Mouse (Mus musculus): ENCODE data around the gene Tecpr2. TPM values are rescaled to one million over a fixed set of nuclear protein-coding genes. Genes with fewer than 3 reads are reported as not detected.
A peak's percentile ranks its signal among the peaks of the same experiment; 100 is the strongest.

The Tecpr2 gene
- polyA plus RNA-seq, 2 experiments: 1.1 to 2.3 TPM

GRCm38 (mm10) chr12:110891887-110892286 is 2.8 kb downstream of the Tecpr2 start:
- no peaks in the 10 kb centered on the region for H3K9me3 ChIP-seq (ENCODE audit: control insufficient read depth, low read length)
- DNase-seq (ENCODE audit: low read depth in 3 of 3, low spot score in 3 of 3) (no peak), ATAC-seq (ENCODE audit: insufficient read depth) (no peak)
- H3K27ac ChIP-seq: no peak overlapping the region
- no peak for TF ChIP-seq CTCF (IDR thresholded peaks at IDR 0.05; ENCODE audit: low read depth)
- H3K4me2 ChIP-seq (ENCODE audit: low read depth): no peak overlapping the region
- no peak overlapping the region for H3K9ac ChIP-seq (replicated peaks)
- no peaks in the 10 kb centered on the region for H3K27me3 ChIP-seq (ENCODE audit: control insufficient read depth, insufficient read depth, low read length)
- WGBS (ENCODE audit: insufficient replicate concordance): 53% methylated on average over 1 of the region's 1 CpGs
- H3K36me3 ChIP-seq (replicated peaks; ENCODE audit: control insufficient read depth, insufficient read depth, low read depth): peaks cover 2% of the 10 kb centered on the region; the same call in 1 of the 2 replicates
- peaks cover 10 to 24% of the 10 kb centered on the region in 2 experiments for H3K4me1 ChIP-seq (replicated peaks; ENCODE audit: control insufficient read depth in 2 of 2, insufficient read depth in 2 of 2, low read length in 1 of 2)
- H3K4me3 ChIP-seq (ENCODE audit: insufficient read depth in 1 of 2, low read depth in 2 of 2, low read length in 2 of 2): no peak overlapping the region

- no peak for DNase-seq (ENCODE audit: low read depth in 3 of 3, low spot score in 3 of 3)
- Histone ChIP-seq H3K4me2 (ENCODE audit: low read depth) (no peak overlapping the region), H3K4me1 (replicated peaks; ENCODE audit: control insufficient read depth in 2 of 2, insufficient read depth in 2 of 2, low read length in 1 of 2) (no peaks in the 10 kb centered on the region), H3K36me3 (replicated peaks; ENCODE audit: control insufficient read depth, insufficient read depth, low read depth) (no peaks in the 10 kb centered on the region), H3K9ac (replicated peaks) (no peak overlapping the region), H3K4me3 (ENCODE audit: insufficient read depth in 1 of 2, low read depth in 2 of 2, low read length in 2 of 2) (no peak overlapping the region), H3K9me3 (ENCODE audit: control insufficient read depth, low read length) (no peaks in the 10 kb centered on the region), H3K27me3 (ENCODE audit: control insufficient read depth, insufficient read depth, low read length) (no peaks in the 10 kb centered on the region), H3K27ac (no peak overlapping the region)
- WGBS (ENCODE audit: insufficient replicate concordance): 72% methylated on average over 4 of the region's 4 CpGs
- no peak for ATAC-seq (ENCODE audit: insufficient read depth)
- TF ChIP-seq EP300 (IDR thresholded peaks at IDR 0.05; ENCODE audit: low read depth) (no peak), CTCF (IDR thresholded peaks at IDR 0.05; ENCODE audit: low read depth) (no peak)
These were observed 13.0 kb downstream of the Tecpr2 start for GRCm38 (mm10) chr12:110902106-110902505.

GRCm38 (mm10) chr12:110903536-110903935 is 14.5 kb downstream of the Tecpr2 start:
- H3K36me3 ChIP-seq (replicated peaks; ENCODE audit: control insufficient read depth, insufficient read depth, low read depth): no peaks in the 10 kb centered on the region
- no peak overlapping the region for H3K9ac ChIP-seq (replicated peaks)
- DNase-seq (ENCODE audit: low read depth in 3 of 3, low spot score in 3 of 3) (no peak), ATAC-seq (ENCODE audit: insufficient read depth) (no peak)
- no peaks in the 10 kb centered on the region for H3K27me3 ChIP-seq (ENCODE audit: control insufficient read depth, insufficient read depth, low read length)
- TF ChIP-seq EP300 (IDR thresholded peaks at IDR 0.05; ENCODE audit: low read depth) (no peak), CTCF (IDR thresholded peaks at IDR 0.05; ENCODE audit: low read depth) (peak; percentile 41; the same call in 1 of the 2 replicates)
- H3K27ac ChIP-seq: no peak overlapping the region
- 73% methylated on average over 2 of the region's 2 CpGs for WGBS (ENCODE audit: insufficient replicate concordance)
- no peak overlapping the region for H3K4me3 ChIP-seq (ENCODE audit: insufficient read depth in 1 of 2, low read depth in 2 of 2, low read length in 2 of 2)
- H3K9me3 ChIP-seq (ENCODE audit: control insufficient read depth, low read length): no peaks in the 10 kb centered on the region
- H3K4me2 ChIP-seq (ENCODE audit: low read depth): no peak overlapping the region
- peaks cover 0 to 3% of the 10 kb centered on the region in 2 experiments; a peak in 2 of 4 replicates for H3K4me1 ChIP-seq (replicated peaks; ENCODE audit: control insufficient read depth in 2 of 2, insufficient read depth in 2 of 2, low read length in 1 of 2)

GRCm38 (mm10) chr12:110907845-110908244 is 18.8 kb downstream of the Tecpr2 start:
- H3K4me2 ChIP-seq (ENCODE audit: low read depth): no peak overlapping the region
- no peak overlapping the region for H3K27ac ChIP-seq
- no peaks in the 10 kb centered on the region for H3K9me3 ChIP-seq (ENCODE audit: control insufficient read depth, low read length)
- H3K9ac ChIP-seq (replicated peaks): no peak overlapping the region
- H3K27me3 ChIP-seq (ENCODE audit: control insufficient read depth, insufficient read depth, low read length): no peaks in the 10 kb centered on the region
- no peaks in the 10 kb centered on the region for H3K36me3 ChIP-seq (replicated peaks; ENCODE audit: control insufficient read depth, insufficient read depth, low read depth)
- WGBS (ENCODE audit: insufficient replicate concordance): 16% methylated on average over 3 of the region's 3 CpGs
- no peak overlapping the region for H3K4me3 ChIP-seq (ENCODE audit: insufficient read depth in 1 of 2, low read depth in 2 of 2, low read length in 2 of 2)
- ATAC-seq (ENCODE audit: insufficient read depth) (no peak), DNase-seq (ENCODE audit: low read depth in 3 of 3, low spot score in 3 of 3) (no peak)
- TF ChIP-seq EP300 (IDR thresholded peaks at IDR 0.05; ENCODE audit: low read depth): no peak
- no peak for TF ChIP-seq CTCF (IDR thresholded peaks at IDR 0.05; ENCODE audit: low read depth)
- H3K4me1 ChIP-seq (replicated peaks; ENCODE audit: control insufficient read depth in 2 of 2, insufficient read depth in 2 of 2, low read length in 1 of 2): peaks cover 0 to 3% of the 10 kb centered on the region in 2 experiments; a peak in 2 of 4 replicates

- ATAC-seq (ENCODE audit: insufficient read depth) (no peak), DNase-seq (ENCODE audit: low read depth in 3 of 3, low spot score in 3 of 3) (no peak)
- no peaks in the 10 kb centered on the region for H3K9me3 ChIP-seq (ENCODE audit: control insufficient read depth, low read length)
- H3K9ac ChIP-seq (replicated peaks): no peak overlapping the region
- no peak for TF ChIP-seq EP300 (IDR thresholded peaks at IDR 0.05; ENCODE audit: low read depth)
- no peak for TF ChIP-seq CTCF (IDR thresholded peaks at IDR 0.05; ENCODE audit: low read depth)
- no peaks in the 10 kb centered on the region for H3K36me3 ChIP-seq (replicated peaks; ENCODE audit: control insufficient read depth, insufficient read depth, low read depth)
- peaks cover 0 to 3% of the 10 kb centered on the region in 2 experiments; a peak in 2 of 4 replicates for H3K4me1 ChIP-seq (replicated peaks; ENCODE audit: control insufficient read depth in 2 of 2, insufficient read depth in 2 of 2, low read length in 1 of 2)
- no peak overlapping the region for H3K4me3 ChIP-seq (ENCODE audit: insufficient read depth in 1 of 2, low read depth in 2 of 2, low read length in 2 of 2)
- H3K27ac ChIP-seq: no peak overlapping the region
- H3K27me3 ChIP-seq (ENCODE audit: control insufficient read depth, insufficient read depth, low read length): no peaks in the 10 kb centered on the region
- H3K4me2 ChIP-seq (ENCODE audit: low read depth): no peak overlapping the region
- 89% methylated on average over 2 of the region's 2 CpGs for WGBS (ENCODE audit: insufficient replicate concordance)
These were observed 20.9 kb downstream of the Tecpr2 start for GRCm38 (mm10) chr12:110909962-110910361.
